Mouse (Mus musculus) limb, embryonic 10.5 days (tissue): Measurements from ENCODE around the gene Lfng. TPM values are rescaled to one million over a fixed set of nuclear protein-coding genes. Genes with fewer than 3 reads are reported as not detected.

Experiments
- DNase-seq: peaks from one replicate; pipeline ENCODE4 v3.0.0-alpha.2; 2017; ENCODE audit warnings: low spot score
- H3K27ac ChIP-seq: fragments of 300-500 bp; sonication (generic); 2 replicates; pipeline ENCODE4 v1.5.1; 2016; ENCODE audit warnings: mild to moderate bottlenecking
- H3K27me3 ChIP-seq: fragments of 300-500 bp; sonication (generic); 2 replicates; pipeline ENCODE4 v1.6.1; 2016; ENCODE audit warnings: low read depth, mild to moderate bottlenecking; ENCODE audit not compliant: poor library complexity, severe bottlenecking
- H3K36me3 ChIP-seq: fragments of 300-500 bp; sonication (generic); 2 replicates; pipeline ENCODE4 v1.6.1; 2016; ENCODE audit warnings: mild to moderate bottlenecking, moderate library complexity
- H3K4me1 ChIP-seq: fragments of 300-500 bp; sonication (generic); 2 replicates; pipeline ENCODE4 v1.6.1; 2016
- H3K4me3 ChIP-seq: fragments of 300-500 bp; sonication (generic); 2 replicates; pipeline ENCODE4 v1.5.1; 2016; ENCODE audit warnings: mild to moderate bottlenecking, moderate library complexity
- H3K9me3 ChIP-seq: fragments of 300-500 bp; sonication (generic); replicated peaks from 2 replicates; pipeline ENCODE4 v1.6.1; 2016; ENCODE audit warnings: mild to moderate bottlenecking
- WGBS: fragments of 180-500 bp; shearing (Covaris S2); methylation state at CpG from one replicate; pipeline ENCODE4 v1.1.7; 2016; 5-methylcytosine and 5-hydroxymethylcytosine counted together
- polyA plus RNA-seq: library from polyadenylated mRNA; unstranded; fragments of >200 nt; fragmentation: Nextera tagmentation; extraction: Ambion mirVana; gene quantifications from 2 replicates; pipeline ENCODE4 v1.2.1, GENCODE M21; 2016

Lfng gene
- polyA plus RNA-seq, 1 experiment from 2014 or later = 5.8 TPM

GRCm38 (mm10) chr5:140649101-140649667, 42.1 kb downstream of the Lfng start:
- peak; percentile 98 for DNase-seq
- peak overlapping the region; percentile 84 for H3K4me3 ChIP-seq
- peaks cover 31% of the 10 kb centered on the region for H3K36me3 ChIP-seq
- peak overlapping the region; percentile 98 for H3K27ac ChIP-seq
- no peaks in the 10 kb centered on the region for H3K9me3 ChIP-seq
- WGBS = 4% methylated on average over 26 of the region's 26 CpGs
- no peaks in the 10 kb centered on the region for H3K27me3 ChIP-seq
- H3K4me1 ChIP-seq = peaks cover 51% of the 10 kb centered on the region

GRCm38 (mm10) chr5:140649881-140650414, 42.8 kb downstream of the Lfng start:
- peak overlapping the region; percentile 98 for H3K27ac ChIP-seq
- H3K9me3 ChIP-seq = no peaks in the 10 kb centered on the region
- WGBS = 63% methylated on average over 7 of the region's 7 CpGs
- no peak for DNase-seq
- peaks cover 23% of the 10 kb centered on the region for H3K36me3 ChIP-seq
- H3K4me1 ChIP-seq = peaks cover 47% of the 10 kb centered on the region
- peak overlapping the region; percentile 84 for H3K4me3 ChIP-seq
- H3K27me3 ChIP-seq = no peaks in the 10 kb centered on the region

GRCm38 (mm10) chr5:140651231-140651630, 44.1 kb downstream of the Lfng start:
- Histone ChIP-seq H3K27me3 (no peaks in the 10 kb centered on the region), H3K27ac (no peak overlapping the region), H3K4me3 (no peak overlapping the region), H3K4me1 (peaks cover 34% of the 10 kb centered on the region), H3K9me3 (no peaks in the 10 kb centered on the region), H3K36me3 (peaks cover 11% of the 10 kb centered on the region)
- DNase-seq = no peak
- 88% methylated on average over 11 of the region's 11 CpGs for WGBS

GRCm38 (mm10) chr5:140652587-140652986, 45.5 kb downstream of the Lfng start:
- Histone ChIP-seq H3K36me3 (no peaks in the 10 kb centered on the region), H3K27ac (no peak overlapping the region), H3K4me3 (no peak overlapping the region), H3K4me1 (peaks cover 20% of the 10 kb centered on the region), H3K27me3 (no peaks in the 10 kb centered on the region), H3K9me3 (no peaks in the 10 kb centered on the region)
- DNase-seq = no peak
- 81% methylated on average over 7 of the region's 7 CpGs for WGBS

DNA sequence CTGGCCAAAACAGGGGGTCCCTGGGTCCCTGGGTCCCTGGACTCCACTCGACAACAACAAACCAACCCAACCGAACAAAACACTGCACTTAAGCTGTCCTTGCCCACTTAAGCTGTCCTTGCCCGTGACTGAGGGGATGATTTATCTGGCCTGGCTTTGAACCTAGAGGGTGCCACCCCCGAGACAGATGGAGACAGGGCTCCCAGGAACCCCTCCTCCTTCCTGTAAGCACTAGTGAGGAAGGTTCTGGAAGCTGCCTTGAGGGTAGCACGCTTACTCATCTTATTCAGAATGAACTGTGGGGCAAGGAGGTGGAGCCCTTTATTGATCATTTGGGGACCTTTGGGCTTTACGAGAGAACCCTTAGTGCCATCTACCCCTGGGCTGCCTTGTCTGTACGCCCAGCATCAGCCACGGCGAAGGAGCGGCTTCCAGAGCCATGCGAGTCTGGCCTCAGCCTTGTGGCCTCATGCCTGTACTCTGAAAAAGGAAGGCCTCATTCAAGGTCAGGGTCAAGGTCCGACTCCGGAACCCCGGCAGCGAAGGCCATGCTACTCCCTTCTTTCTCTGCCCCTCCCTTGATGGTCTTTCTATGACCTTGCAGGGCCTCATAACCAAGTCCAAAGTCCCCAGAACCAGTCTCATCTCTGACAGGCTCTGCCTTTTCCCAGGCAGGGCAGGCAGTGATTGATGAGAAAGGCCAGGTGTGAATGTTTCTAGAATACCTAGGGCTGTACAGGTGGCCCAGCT, 47.2 kb downstream of the Lfng start:
- Histone ChIP-seq H3K27ac (no peak overlapping the region), H3K4me3 (no peak overlapping the region), H3K27me3 (0 out of 2 replicates have a peak, but pooled peaks cover 1% of the 10 kb centered on the region), H3K4me1 (peaks cover 11% of the 10 kb centered on the region), H3K9me3 (no peaks in the 10 kb centered on the region), H3K36me3 (no peaks in the 10 kb centered on the region)
- DNase-seq = no peak
- WGBS = 80% methylated on average over 15 of the region's 15 CpGs

- Histone ChIP-seq H3K4me3 (no peak overlapping the region), H3K4me1 (peaks cover 24% of the 10 kb centered on the region), H3K27ac (no peak overlapping the region), H3K27me3 (peaks cover 14% of the 10 kb centered on the region; the same call in 1 of the 2 replicates), H3K9me3 (no peaks in the 10 kb centered on the region), H3K36me3 (no peaks in the 10 kb centered on the region)
- DNase-seq = no peak
- 45% methylated on average over 16 of the region's 16 CpGs for WGBS
These were observed 52.6 kb downstream of the Lfng start for GRCm38 (mm10) chr5:140659607-140660272.

DNA sequence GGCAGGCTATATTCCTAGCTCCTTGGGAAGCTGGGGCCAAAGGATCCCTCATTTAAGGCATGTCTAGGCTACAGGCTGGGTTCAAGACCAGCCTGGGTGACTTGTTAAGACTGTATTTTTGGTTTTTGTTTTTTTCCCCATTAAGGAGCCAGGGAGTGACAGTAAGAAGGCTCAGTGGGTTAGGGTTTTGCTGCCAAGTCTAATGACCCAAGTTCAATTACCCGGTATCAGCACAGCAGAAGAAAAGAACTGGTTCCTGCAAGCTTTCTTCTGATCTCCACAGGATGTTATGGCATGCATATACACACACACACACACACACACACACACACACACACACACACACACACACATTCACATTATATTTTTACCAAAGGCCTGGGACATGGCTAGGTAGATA, 53.3 kb downstream of the Lfng start:
- DNase-seq = no peak
- WGBS = 89% methylated on average over 1 of the region's 1 CpGs
- no peaks in the 10 kb centered on the region; the same call in 1 of the 2 replicates for H3K36me3 ChIP-seq
- peaks cover 24% of the 10 kb centered on the region for H3K4me1 ChIP-seq
- H3K27me3 ChIP-seq = peaks cover 14% of the 10 kb centered on the region; the same call in 1 of the 2 replicates
- no peaks in the 10 kb centered on the region for H3K9me3 ChIP-seq
- no peak overlapping the region for H3K27ac ChIP-seq
- H3K4me3 ChIP-seq = no peak overlapping the region

DNA sequence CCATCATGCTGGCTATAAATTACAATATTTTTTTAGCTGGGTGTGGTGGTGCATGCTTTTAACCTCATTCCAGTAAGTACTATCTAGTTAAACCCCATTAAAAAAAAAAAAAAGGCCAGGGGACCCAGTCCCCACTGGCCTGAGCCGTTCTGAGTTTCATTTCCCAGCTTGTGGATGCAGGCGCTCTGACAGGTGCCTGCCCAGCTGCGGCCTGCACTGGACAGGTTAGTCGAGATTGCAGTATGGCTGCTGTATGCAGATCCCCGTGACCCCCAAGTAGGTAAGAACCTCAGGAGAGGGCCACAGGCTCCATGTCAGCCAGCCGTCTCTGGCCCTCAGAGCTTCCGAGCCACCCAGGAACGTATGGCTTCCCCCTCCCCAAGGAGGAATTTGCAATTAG, 54.3 kb downstream of the Lfng start:
- Histone ChIP-seq H3K27ac (no peak overlapping the region), H3K9me3 (no peaks in the 10 kb centered on the region), H3K4me3 (no peak overlapping the region), H3K36me3 (peaks cover 5% of the 10 kb centered on the region; the same call in 1 of the 2 replicates), H3K4me1 (peaks cover 24% of the 10 kb centered on the region), H3K27me3 (peaks cover 14% of the 10 kb centered on the region; the same call in 1 of the 2 replicates)
- DNase-seq = no peak
- 80% methylated on average over 8 of the region's 8 CpGs for WGBS

DNA sequence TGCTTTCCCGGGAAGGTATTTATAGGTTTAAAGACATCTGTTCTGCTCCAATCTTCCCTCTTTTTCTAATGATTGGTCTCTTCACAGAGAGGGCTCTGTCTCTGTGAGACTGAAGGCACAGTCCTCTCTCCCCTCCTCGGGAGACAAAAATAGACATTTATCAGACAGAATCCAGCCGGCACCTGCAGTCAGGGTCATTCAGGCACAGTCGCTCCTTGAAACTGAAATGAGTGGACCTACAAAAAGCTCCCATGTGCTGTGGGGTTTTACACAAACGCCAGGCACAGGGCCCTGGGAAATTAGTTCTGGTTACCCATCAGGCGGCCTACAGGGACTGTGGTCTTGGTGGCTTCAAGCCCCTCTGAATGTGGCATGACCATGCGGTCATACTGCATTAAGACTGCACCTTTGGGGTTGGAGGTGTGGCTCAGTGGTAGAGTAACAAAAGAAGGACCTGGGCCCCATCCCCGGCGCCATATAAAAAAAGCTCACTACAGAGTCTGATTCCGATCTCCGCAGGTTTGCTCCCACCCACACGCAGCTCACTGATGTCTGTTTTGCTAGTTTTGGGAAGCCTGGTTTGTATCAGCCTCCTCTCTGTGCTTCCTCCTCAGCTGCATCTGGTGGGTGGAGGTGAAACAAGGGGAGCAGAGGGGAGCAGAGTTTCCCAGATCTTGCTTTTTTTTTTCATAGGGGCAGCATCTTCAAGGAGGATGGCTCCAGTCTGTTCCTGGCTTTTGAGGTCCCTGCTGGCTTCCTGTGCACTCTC, 54.9 kb downstream of the Lfng start:
- no peak overlapping the region for H3K4me3 ChIP-seq
- no peaks in the 10 kb centered on the region for H3K9me3 ChIP-seq
- H3K27me3 ChIP-seq = peaks cover 14% of the 10 kb centered on the region; the same call in 1 of the 2 replicates
- DNase-seq = no peak
- H3K4me1 ChIP-seq = peaks cover 24% of the 10 kb centered on the region
- 74% methylated on average over 12 of the region's 12 CpGs for WGBS
- peaks cover 5% of the 10 kb centered on the region; the same call in 1 of the 2 replicates for H3K36me3 ChIP-seq
- peak overlapping the region; percentile 0; the same call in 1 of the 2 replicates for H3K27ac ChIP-seq

DNA sequence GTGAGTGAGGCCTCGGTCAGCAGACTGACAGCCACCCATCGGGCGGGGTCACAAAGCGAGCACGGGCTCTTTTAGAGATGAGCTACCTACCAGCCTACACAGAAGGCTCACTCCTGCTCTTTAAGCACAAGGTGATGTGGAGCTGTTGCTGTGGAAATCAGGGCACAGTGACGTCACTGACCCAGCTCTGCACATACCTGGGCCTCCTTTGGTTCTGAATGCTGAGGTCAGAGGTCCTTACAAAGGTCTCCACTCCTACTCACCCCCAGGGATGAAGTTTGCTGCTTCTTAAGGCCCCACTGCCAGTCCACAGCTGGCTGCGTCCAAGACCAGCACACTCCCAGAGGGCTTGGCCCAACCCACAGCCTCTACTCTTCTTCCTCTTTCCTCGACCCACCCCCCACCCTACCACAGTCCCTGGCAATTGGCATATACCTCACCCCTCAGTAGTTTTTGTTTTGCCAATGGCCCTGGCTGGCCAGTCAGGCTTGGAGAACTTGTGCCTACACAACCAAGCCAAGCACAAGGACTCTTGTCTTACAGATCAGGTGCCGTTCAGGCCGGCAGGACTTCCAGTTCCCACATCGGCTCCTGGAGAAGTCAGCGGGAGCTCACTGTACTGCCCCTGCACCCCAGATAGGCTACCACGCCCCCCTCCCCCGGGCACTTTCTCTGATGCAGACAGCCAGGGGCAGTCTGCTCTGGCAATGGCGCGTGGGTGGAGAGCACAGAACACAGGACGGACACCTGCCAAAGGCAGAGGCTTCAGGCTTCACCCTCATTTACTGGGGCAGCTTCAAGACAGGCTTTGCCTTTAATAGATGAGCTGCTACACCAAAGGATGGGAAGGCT, 55.8 kb downstream of the Lfng start:
- no peak for DNase-seq
- peaks cover 14% of the 10 kb centered on the region; the same call in 1 of the 2 replicates for H3K27me3 ChIP-seq
- H3K4me1 ChIP-seq = peaks cover 24% of the 10 kb centered on the region
- peak overlapping the region; percentile 0; the same call in 1 of the 2 replicates for H3K27ac ChIP-seq
- H3K9me3 ChIP-seq = no peaks in the 10 kb centered on the region
- 76% methylated on average over 17 of the region's 17 CpGs for WGBS
- H3K36me3 ChIP-seq = peaks cover 11% of the 10 kb centered on the region
- no peak overlapping the region for H3K4me3 ChIP-seq

DNA sequence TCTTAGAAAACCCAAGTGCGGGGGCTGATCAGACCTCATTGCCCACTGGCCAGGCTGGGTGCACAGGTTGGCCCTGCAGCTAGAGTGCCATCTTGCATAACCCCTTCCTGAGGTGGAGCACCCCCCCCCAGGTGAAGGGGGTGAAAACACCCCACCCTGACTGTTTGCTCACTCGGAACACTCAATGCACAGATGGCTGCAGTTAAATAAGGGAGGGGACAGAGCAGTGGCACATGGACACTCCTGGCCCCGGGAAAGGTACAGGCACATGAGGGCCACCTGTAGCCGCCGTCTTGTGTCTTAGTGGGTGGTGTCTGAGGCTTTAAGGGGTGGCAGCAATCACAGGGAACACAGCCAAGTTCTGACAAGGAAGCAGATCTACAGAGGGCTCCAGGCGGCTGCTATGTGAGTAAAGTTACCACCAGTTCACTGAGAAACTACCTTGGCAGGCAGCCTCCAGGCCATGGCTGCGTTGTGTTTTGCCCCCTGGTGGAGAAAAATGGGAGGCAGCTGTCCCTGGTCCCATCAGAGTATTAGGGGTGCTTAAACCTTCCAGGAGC, 56.6 kb downstream of the Lfng start:
- peaks cover 14% of the 10 kb centered on the region; the same call in 1 of the 2 replicates for H3K27me3 ChIP-seq

More for the DNA sequence above, 56.6 kb downstream of the Lfng start:
- Histone ChIP-seq H3K36me3 (peaks cover 18% of the 10 kb centered on the region), H3K4me1 (peaks cover 24% of the 10 kb centered on the region), H3K4me3 (no peak overlapping the region), H3K27ac (no peak overlapping the region; the same call in 1 of the 2 replicates), H3K9me3 (no peaks in the 10 kb centered on the region; the same call in 1 of the 2 replicates)
- peak; percentile 63 for DNase-seq
- whole genome bisulfite sequencing = 71% methylated on average over 7 of the region's 7 CpGs
